Mouse (Mus musculus): ENCODE measurements at regions not wholly inside any gene's neighbourhood (a gene's known extent, or its start where the extent isn't known, plus 50 kb on each side); places are given as distances from the start of the nearest gene placed in this dataset.
"Not testable (repeated sequence)": the region's sequence is repeated elsewhere in the genome, so short reads cannot be mapped to it uniquely, and the experiment has no call there.

DNA sequence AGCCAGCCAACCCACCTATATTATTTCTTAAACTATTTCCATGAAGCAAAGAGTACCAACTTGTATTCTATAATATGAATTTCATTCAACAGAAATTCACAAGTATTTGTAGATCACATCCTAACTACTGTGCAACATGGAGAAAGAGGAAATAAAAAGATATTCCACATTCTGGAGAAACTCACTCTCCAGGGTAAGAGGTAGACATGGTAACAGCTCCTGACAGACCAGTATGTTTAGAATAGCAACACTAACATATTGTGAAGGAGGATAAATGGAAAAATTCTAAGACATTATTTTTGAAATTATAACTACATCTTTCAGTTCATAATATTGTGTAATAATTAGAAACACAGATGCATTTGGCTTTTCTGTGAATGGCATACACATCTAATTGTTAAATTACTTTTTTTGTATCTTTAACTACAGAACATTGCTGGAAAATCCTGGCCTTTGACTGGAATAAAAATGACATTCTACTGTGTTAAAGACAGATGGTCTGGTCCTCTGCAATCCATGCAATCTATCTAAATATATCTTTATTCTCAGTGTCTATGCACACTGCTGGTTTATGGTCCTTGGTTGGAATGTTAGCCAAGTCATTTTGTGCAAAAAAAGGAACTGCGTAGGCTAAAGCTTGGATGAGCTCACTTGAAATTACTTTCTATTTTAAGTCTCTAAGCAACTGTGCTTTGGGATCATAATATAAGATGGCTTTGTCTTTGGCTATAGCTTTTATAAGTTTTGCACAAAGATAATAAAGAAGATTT is 106.6 kb upstream of the Ctag2 start:
- intact Hi-C loops (cut with DNase I) = no loop called here
- peak in 1 of 2 experiments; percentile 31 for DNase-seq (ENCODE audit: extremely low spot score in 1 of 2, low spot score in 2 of 2)

DNA sequence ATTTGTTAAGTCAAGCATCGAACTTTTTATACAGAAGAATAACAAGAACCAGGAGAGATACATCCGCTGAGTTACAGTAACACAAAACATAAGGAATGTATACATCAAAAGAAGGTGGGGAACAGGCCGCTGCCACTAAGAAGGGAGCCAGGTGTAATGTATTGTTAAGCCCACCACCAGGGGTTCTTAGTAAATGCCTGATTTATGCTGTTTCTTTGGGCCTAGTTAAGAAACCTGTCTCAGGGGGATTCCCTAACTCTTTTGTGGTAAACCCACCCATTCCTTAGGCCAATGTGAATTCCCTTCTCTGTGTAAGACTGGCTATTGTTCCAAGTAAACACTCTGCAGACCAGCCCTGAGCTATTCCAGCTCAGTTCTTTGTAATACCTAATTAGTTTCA is 68.5 kb upstream of the Ctag2 start:
- DNase-seq (ENCODE audit: extremely low spot score in 1 of 2, low spot score in 2 of 2); intact Hi-C loops (cut with DNase I): not testable (repeated sequence)

Data from left cerebral cortex, postnatal 10 days (tissue).